Mouse (Mus musculus) kidney, embryonic 15.5 days (tissue): ENCODE measurements around the gene Ugt1a6a. TPM values are rescaled to one million over a fixed set of nuclear protein-coding genes. Genes with fewer than 3 reads are reported as not detected.
"Not testable (repeated sequence)": the region's sequence is repeated elsewhere in the genome, so short reads cannot be mapped to it uniquely, and the experiment has no call there.

Experiments used
- ATAC-seq: fragments of 200-750 bp; cut with Nextera tagmentation; replicated peaks from 2 replicates; pipeline ENCODE4 v1.8.0; 2017; ENCODE audit warnings: moderate TSS enrichment; ENCODE audit not compliant: low FRiP score
- H3K27ac ChIP-seq: fragments of 300-500 bp; sonication (generic); 2 replicates; pipeline ENCODE4 v1.5.1; 2015; ENCODE audit warnings: mild to moderate bottlenecking, inconsistent platforms
- H3K27me3 ChIP-seq: fragments of 300-500 bp; sonication (generic); 2 replicates; pipeline ENCODE4 v1.6.1; 2015; ENCODE audit warnings: inconsistent platforms
- H3K36me3 ChIP-seq: fragments of 300-500 bp; sonication (generic); 2 replicates; pipeline ENCODE4 v1.6.1; 2015; ENCODE audit warnings: inconsistent platforms
- H3K4me1 ChIP-seq: fragments of 300-500 bp; sonication (generic); 2 replicates; pipeline ENCODE4 v1.6.1; 2015; ENCODE audit warnings: inconsistent platforms
- H3K4me2 ChIP-seq: fragments of 300-500 bp; sonication (generic); 2 replicates; pipeline ENCODE4 v1.6.1; 2015; ENCODE audit warnings: moderate library complexity, mild to moderate bottlenecking, inconsistent platforms
- H3K4me3 ChIP-seq: fragments of 300-500 bp; sonication (generic); replicated peaks from 2 replicates; pipeline ENCODE4 v1.5.1; 2015; ENCODE audit warnings: mild to moderate bottlenecking, inconsistent platforms
- H3K9ac ChIP-seq: fragments of 300-500 bp; sonication (generic); 2 replicates; pipeline ENCODE4 v1.6.1; 2015; ENCODE audit warnings: mild to moderate bottlenecking, inconsistent platforms
- H3K9me3 ChIP-seq: fragments of 300-500 bp; sonication (generic); replicated peaks from 2 replicates; pipeline ENCODE4 v1.6.1; 2016; ENCODE audit warnings: inconsistent platforms
- WGBS: fragments of 180-500 bp; shearing (Covaris S2); methylation state at CpG from one replicate; pipeline ENCODE4 v1.1.7; 2015; ENCODE audit warnings: mixed read lengths; 5-methylcytosine and 5-hydroxymethylcytosine counted together
- polyA plus RNA-seq: library from polyadenylated mRNA; unstranded; fragments of >200 nt; fragmentation: Nextera tagmentation; extraction: Ambion mirVana; gene quantifications from 2 replicates; pipeline ENCODE4 v1.2.1, GENCODE M21; 2015

Gene Ugt1a6a
- polyA plus RNA-seq, 1 experiment from 2014 or later: 3.1 TPM

GRCm38 (mm10) chr1:88109027-88109557 lies 25.5 kb upstream of the Ugt1a6a start:
- not testable (repeated sequence) for H3K9ac ChIP-seq, H3K4me3 ChIP-seq, H3K27me3 ChIP-seq, H3K4me1 ChIP-seq, H3K27ac ChIP-seq, H3K4me2 ChIP-seq, H3K36me3 ChIP-seq, H3K9me3 ChIP-seq
- ATAC-seq: peak; percentile 90
- WGBS: 67% methylated on average over 2 of the region's 2 CpGs

- not testable (repeated sequence) for H3K27me3 ChIP-seq, H3K36me3 ChIP-seq, H3K9ac ChIP-seq, H3K27ac ChIP-seq, H3K9me3 ChIP-seq, H3K4me3 ChIP-seq, ATAC-seq, H3K4me2 ChIP-seq, H3K4me1 ChIP-seq
- WGBS: 67% methylated on average over 2 of the region's 2 CpGs
Observed at GRCm38 (mm10) chr1:88109604-88110003, 25.0 kb upstream of the Ugt1a6a start.

GRCm38 (mm10) chr1:88112769-88113168 lies 21.8 kb upstream of the Ugt1a6a start:
- ATAC-seq: not testable (repeated sequence)
- WGBS: 93% methylated on average over 6 of the region's 6 CpGs

GRCm38 (mm10) chr1:88120550-88120949 lies 14.1 kb upstream of the Ugt1a6a start:
- not testable (repeated sequence) for H3K4me1 ChIP-seq, H3K27ac ChIP-seq, H3K36me3 ChIP-seq, H3K9ac ChIP-seq, H3K4me3 ChIP-seq, H3K4me2 ChIP-seq, H3K27me3 ChIP-seq, H3K9me3 ChIP-seq
- ATAC-seq: peak; percentile 56; the same call in 1 of the 2 replicates
- WGBS: 13% methylated on average over 4 of the region's 4 CpGs

More at GRCm38 (mm10) chr1:88112769-88113168, 21.8 kb upstream of the Ugt1a6a start:
- H3K27ac ChIP-seq, H3K4me2 ChIP-seq, H3K27me3 ChIP-seq, H3K4me3 ChIP-seq, H3K36me3 ChIP-seq, H3K9me3 ChIP-seq, H3K4me1 ChIP-seq, H3K9ac ChIP-seq: not testable (repeated sequence)

GRCm38 (mm10) chr1:88121521-88121920 lies 13.1 kb upstream of the Ugt1a6a start:
- ATAC-seq, H3K36me3 ChIP-seq, H3K27ac ChIP-seq, H3K4me2 ChIP-seq, H3K9me3 ChIP-seq, H3K4me3 ChIP-seq, H3K9ac ChIP-seq, H3K27me3 ChIP-seq, H3K4me1 ChIP-seq: not testable (repeated sequence)
- WGBS: no CpG with 5 or more reads among the region's 1 CpGs

- H3K4me1 ChIP-seq, H3K9me3 ChIP-seq, ATAC-seq, H3K4me3 ChIP-seq, H3K9ac ChIP-seq, H3K27me3 ChIP-seq, H3K4me2 ChIP-seq, H3K27ac ChIP-seq, H3K36me3 ChIP-seq: not testable (repeated sequence)
- WGBS: 81% methylated on average over 4 of the region's 4 CpGs
Observed at GRCm38 (mm10) chr1:88125827-88126360, 8.7 kb upstream of the Ugt1a6a start.

- H3K9me3 ChIP-seq, H3K27me3 ChIP-seq, ATAC-seq, H3K9ac ChIP-seq, H3K36me3 ChIP-seq, H3K27ac ChIP-seq, H3K4me3 ChIP-seq, H3K4me1 ChIP-seq, H3K4me2 ChIP-seq: not testable (repeated sequence)
- WGBS: 93% methylated on average over 2 of the region's 2 CpGs
Observed at GRCm38 (mm10) chr1:88129091-88129490, 5.5 kb upstream of the Ugt1a6a start.

GRCm38 (mm10) chr1:88130223-88130622 lies 4.4 kb upstream of the Ugt1a6a start:
- not testable (repeated sequence) for H3K27me3 ChIP-seq

GRCm38 (mm10) chr1:88133908-88134456 lies 627 bp upstream of the Ugt1a6a start:
- Histone ChIP-seq H3K4me1 (peaks cover 11% of the 10 kb centered on the region), H3K4me3 (no peak overlapping the region), H3K9ac (no peak overlapping the region), H3K4me2 (no peak overlapping the region), H3K27me3 (no peaks in the 10 kb centered on the region), H3K9me3 (no peaks in the 10 kb centered on the region), H3K27ac (peak overlapping the region; percentile 71), H3K36me3 (no peaks in the 10 kb centered on the region)
- WGBS: 48% methylated on average over 3 of the region's 3 CpGs
- no peak for ATAC-seq

More at GRCm38 (mm10) chr1:88130223-88130622, 4.4 kb upstream of the Ugt1a6a start:
- H3K9ac ChIP-seq, ATAC-seq, H3K4me2 ChIP-seq, H3K36me3 ChIP-seq, H3K27ac ChIP-seq, H3K9me3 ChIP-seq, H3K4me3 ChIP-seq: not testable (repeated sequence)
- H3K4me1 ChIP-seq: peaks cover 11% of the 10 kb centered on the region
- 88% methylated on average over 1 of the region's 1 CpGs for WGBS

GRCm38 (mm10) chr1:88135229-88135904 lies 758 bp downstream of the Ugt1a6a start:
- WGBS: 96% methylated on average over 6 of the region's 6 CpGs
- not testable (repeated sequence) for ATAC-seq, H3K4me2 ChIP-seq

GRCm38 (mm10) chr1:88136646-88137045 lies 2.0 kb downstream of the Ugt1a6a start:
- 59% methylated on average over 2 of the region's 2 CpGs for WGBS
- H3K27me3 ChIP-seq: no peaks in the 10 kb centered on the region
- H3K4me2 ChIP-seq: no peak overlapping the region
- no peaks in the 10 kb centered on the region for H3K36me3 ChIP-seq
- no peak overlapping the region for H3K4me3 ChIP-seq
- no peak overlapping the region for H3K9ac ChIP-seq
- H3K27ac ChIP-seq: no peak overlapping the region
- ATAC-seq: no peak
- H3K9me3 ChIP-seq: no peaks in the 10 kb centered on the region
- peaks cover 11% of the 10 kb centered on the region for H3K4me1 ChIP-seq

More at GRCm38 (mm10) chr1:88135229-88135904, 758 bp downstream of the Ugt1a6a start:
- H3K4me3 ChIP-seq, H3K9me3 ChIP-seq, H3K27me3 ChIP-seq, H3K36me3 ChIP-seq, H3K27ac ChIP-seq, H3K9ac ChIP-seq: not testable (repeated sequence)
- peaks cover 11% of the 10 kb centered on the region for H3K4me1 ChIP-seq

GRCm38 (mm10) chr1:88137264-88137663 lies 2.7 kb downstream of the Ugt1a6a start:
- Histone ChIP-seq H3K4me2 (no peak overlapping the region), H3K9ac (no peak overlapping the region), H3K27ac (no peak overlapping the region), H3K4me1 (peaks cover 11% of the 10 kb centered on the region), H3K4me3 (no peak overlapping the region), H3K36me3 (no peaks in the 10 kb centered on the region), H3K27me3 (no peaks in the 10 kb centered on the region), H3K9me3 (no peaks in the 10 kb centered on the region)
- no peak for ATAC-seq
- WGBS: 82% methylated on average over 3 of the region's 3 CpGs
